Mouse (Mus musculus): ENCODE measurements at regions not wholly inside any gene's neighbourhood (a gene's known extent, or its start where the extent isn't known, plus 50 kb on each side); places are given as distances from the start of the nearest gene placed in this dataset.
"Not testable (repeated sequence)": the region's sequence is repeated elsewhere in the genome, so short reads cannot be mapped to it uniquely, and the experiment has no call there.

DNA sequence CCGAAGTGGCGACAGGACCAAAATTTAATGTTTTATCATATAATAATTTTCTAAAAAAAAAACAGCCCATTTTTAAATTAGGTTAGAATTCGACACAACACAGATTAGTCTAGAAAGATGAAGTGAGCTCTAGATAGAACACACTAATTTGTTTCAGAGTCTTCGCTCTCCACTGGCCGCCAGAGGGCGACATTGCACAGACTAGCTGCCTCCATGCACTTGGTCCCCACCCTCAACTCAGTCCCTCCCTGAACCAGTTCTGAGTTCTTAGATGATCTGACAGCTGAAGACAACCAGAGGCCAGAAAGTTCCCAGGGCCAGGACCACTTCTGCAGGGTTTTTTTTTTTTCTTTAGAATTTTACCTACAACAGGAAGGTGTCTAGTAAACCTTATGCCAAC is 296.3 kb upstream of the Olfr1507 start:
- not testable (repeated sequence) for DNase-seq

DNA sequence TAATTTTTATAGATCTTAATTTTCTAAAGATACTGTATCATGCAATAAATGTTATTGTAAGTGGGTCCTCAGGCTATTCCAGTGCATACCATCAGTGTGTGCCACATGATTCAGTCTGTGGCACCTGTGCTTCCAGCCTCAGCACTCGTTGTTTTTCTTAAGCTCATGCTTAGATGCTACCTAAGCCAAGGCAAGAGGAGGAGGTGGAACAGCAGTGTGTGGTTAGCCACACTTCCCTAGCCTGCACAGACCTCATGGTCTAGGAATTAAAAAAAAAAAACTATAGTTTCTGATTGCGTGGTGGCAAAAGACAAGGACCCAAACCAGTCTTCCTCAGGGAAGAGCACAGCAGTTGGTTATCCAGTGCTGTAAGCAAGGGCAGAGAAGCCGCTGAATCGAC is 287.3 kb upstream of the Olfr1507 start:
- not testable (repeated sequence) for DNase-seq

- not testable (repeated sequence) for DNase-seq
Observed at GRCm38 (mm10) chr14:52775816-52776215, 280.3 kb upstream of the Olfr1507 start.

DNA sequence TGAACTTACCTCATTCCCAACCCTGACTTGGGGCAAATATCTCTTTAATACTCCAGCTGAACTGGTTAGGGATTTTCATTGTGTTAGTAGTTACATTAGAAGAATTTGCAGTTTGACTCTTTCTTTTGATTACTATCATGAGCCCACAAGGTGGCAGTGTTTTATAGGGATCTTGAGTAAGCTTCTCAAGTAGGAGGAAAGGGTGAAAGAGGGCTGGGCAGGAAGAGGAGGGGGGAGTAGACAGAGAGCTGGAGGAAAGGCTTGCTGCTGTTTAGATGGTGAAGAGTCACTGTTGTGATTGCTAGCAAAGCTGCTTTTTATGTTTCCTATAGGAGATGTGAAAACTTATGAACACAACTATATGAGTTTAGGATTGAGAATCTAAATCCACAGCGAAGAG is 273.9 kb upstream of the Olfr1507 start:
- DNase-seq, result not testable (repeated sequence)

GRCm38 (mm10) chr14:52752159-52752558 is 256.6 kb upstream of the Olfr1507 start:
- DNase-seq, result not testable (repeated sequence)

- not testable (repeated sequence) for DNase-seq
Observed at GRCm38 (mm10) chr14:52726680-52727079, 231.1 kb upstream of the Olfr1507 start.

GRCm38 (mm10) chr14:52724988-52725387 is 229.4 kb upstream of the Olfr1507 start:
- not testable (repeated sequence) for DNase-seq

DNA sequence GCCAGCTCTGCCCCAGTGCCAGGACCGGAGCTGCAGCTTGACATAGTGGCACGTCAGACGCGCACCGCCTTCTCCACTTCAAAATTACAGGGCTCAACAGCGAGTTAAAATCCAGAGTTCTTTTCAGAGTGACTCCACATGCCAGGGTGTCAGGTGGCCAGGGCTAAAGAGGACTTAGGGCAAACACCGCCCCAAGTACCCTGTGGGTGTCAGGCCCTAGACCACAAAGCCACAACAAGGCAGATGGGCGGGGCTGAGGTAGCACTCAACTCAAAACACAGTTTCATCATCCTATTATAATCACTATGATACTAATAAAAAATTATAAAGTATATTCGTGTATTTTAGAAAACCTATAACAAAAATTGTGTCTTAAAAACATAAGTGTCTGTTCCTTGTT is 225.1 kb upstream of the Olfr1507 start:
- no peak for DNase-seq

DNA sequence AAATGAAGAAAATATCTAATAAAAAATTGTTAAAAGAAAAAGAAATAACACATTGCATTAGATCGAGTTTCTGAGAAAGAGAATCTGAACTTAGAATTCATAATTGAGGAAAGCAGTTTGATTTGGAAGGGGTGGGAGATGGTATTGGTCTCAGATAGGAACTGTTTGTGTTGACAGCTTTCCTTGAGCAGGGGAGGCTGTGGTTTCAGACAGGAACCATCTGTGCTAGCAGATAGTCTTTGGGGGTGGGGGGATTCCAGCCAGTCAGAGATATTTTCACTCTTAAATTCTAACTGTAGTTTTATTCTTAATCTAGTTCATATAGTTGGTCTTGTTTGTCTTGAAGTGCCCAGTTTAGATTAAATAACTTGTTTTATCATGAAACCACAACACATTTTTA is 205.3 kb upstream of the Olfr1507 start:
- not testable (repeated sequence) for DNase-seq

- not testable (repeated sequence) for DNase-seq
Observed at GRCm38 (mm10) chr14:52683636-52684035, 188.1 kb upstream of the Olfr1507 start.

DNA sequence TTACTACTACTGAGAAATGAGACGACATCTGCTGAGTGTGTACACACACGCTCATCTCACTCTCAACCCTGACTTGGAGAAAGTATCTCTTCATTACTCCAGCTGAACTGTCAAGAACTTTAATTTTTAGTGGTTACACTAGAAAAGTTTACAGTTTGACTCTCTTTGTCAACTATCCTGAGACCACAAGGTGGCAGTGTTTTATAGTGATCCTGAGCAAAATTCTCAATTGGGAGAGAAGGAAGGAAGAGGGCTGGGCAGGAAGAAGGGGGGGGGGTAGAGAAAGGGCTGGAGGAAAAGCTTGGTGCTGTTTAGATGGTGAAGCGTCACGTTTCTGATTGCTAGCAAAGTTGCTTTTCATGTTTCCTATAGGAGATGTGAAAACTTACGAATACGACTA is 158.8 kb upstream of the Olfr1507 start:
- no peak for DNase-seq

DNA sequence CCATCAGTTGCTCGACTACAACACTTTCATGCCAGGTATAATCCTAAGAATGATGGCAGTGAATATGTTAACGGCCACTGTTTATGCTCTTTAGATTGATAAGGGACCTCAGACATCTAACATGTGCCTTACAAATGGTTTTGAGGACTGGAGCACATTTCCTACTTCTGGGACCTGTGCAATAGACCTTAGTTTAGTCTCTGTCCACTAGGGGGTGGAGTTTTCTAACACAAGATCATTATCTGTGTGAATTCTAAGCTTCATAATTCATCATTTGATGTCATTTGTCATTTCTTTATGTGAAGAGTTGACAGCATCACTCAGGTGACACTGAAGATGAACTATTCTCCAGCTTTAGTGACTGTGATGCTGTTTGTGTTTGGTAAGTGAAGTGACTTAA is 142.6 kb upstream of the Olfr1507 start:
- DNase-seq, result no peak

DNA sequence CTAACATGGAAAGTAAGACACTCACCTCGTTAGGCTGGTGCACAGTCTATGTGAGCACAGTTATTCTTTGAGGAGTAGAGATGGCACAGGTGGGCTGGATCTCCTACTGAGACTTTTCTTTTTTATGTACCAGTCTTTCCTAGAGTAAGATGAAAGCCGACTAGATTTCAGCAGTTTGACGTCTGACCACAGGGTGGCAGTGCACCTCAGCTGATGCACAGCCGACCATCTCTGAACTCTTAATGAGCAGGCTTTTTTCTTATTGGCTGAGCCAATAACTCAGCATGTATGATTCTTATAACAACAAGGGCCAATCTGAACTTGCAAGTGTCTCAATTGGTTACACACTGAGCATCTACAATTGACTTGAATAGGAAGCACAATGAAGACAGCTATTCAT is 126.6 kb upstream of the Olfr1507 start:
- DNase-seq, result no peak

DNA sequence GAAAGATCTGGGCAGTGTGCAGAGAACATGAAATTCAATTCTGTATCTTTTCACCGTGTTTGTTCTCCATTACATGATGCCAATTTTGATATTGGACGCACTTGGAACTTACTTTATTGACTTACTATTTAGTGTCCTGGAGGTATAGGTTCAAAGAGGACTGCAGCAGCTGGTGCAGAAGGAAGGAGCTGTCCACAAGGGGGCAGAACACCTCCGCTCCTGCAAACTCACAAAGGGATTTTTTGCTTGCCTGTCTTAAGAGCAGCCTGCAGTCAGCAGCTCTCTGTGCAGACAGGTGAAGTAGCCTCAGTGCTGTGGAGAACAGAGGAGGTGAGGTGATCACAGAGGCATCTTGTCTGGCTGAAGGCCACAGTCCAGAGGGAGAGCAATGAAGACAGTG is 84.8 kb upstream of the Olfr1507 start:
- DNase-seq, result no peak

DNA sequence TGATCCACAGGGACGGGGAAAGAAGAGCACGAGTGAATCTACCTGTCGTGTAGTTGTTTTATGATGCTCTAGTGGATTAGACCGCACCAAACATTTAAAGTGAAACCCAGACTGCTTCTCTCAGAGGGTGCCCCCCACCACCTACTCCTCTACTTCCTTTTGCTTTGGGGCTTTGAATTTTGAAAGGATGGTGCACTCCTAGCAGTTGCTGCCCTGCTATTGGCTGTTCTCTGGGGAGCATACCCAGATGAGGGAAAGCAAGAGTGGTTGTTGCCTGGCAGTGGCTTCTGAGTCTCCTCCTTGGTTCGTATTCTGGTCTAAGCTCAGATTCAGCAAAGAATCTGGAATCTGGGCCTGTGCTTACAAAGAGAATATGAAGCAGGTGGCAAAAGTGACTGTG is 71.4 kb upstream of the Olfr1507 start:
- no peak for DNase-seq

- DNase-seq, result no peak
Observed at GRCm38 (mm10) chr14:52565606-52566005, 70.1 kb upstream of the Olfr1507 start.

- DNase-seq, result not testable (repeated sequence)
Observed at GRCm38 (mm10) chr14:52556340-52556739, 60.8 kb upstream of the Olfr1507 start.

DNA sequence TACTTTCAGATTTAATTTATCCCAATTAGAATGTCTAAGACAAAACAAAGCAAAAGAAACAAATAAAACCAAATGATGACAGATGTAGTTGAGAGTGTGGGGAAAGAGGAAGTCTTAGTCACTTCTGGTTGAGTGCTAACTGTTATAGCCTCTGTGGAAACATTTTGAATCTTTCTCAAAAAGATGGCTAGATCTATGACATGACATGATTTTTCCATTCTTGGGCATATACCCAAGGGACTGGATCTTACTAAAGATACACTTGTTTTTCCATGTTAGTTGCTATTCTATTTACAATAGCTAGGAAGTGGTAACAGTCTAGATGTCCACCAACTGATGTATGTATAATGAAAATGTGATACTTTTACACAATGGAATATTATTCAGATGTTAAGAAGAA is 57.9 kb upstream of the Olfr1507 start:
- no peak for DNase-seq

DNA sequence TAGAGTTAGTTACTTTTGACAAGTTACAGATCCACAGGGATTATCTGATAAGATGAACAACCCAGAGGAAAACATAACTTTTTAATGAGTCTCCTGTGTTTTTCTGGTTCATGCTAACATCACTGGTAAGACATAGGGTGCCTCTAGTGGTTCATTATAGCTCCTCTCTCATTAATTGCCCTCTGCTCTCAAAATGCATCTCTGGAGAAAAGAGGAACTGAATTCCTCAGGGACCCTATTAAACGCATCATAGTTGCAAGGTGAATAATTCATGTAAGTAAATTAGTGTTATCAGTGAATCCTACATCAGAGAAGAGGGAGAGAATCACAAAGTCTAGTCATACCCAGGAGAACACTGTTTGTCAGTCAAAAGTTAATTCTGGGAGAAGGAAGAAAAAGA is 52.4 kb upstream of the Olfr1507 start:
- no peak for DNase-seq
